Mouse (Mus musculus): ENCODE data around the gene Lars2. TPM values are rescaled to one million over a fixed set of nuclear protein-coding genes. Genes with fewer than 3 reads are reported as not detected.
"Not testable (repeated sequence)": the region's sequence is repeated elsewhere in the genome, so short reads cannot be mapped to it uniquely, and the experiment has no call there.

The Lars2 gene
- polyA plus RNA-seq, 1 experiment from 2014 or later: 591 TPM

- Histone ChIP-seq H3K4me2 (ENCODE audit: low read length) (no peak overlapping the region), H3K4me1 (ENCODE audit: control insufficient read depth, insufficient read depth, low read length) (no peaks in the 10 kb centered on the region; the same call in 1 of the 2 replicates), H3K4me3 (ENCODE audit: low read depth, low read length) (no peak overlapping the region), H3K9me3 (replicated peaks; ENCODE audit: control insufficient read depth, low read length, poor library complexity, severe bottlenecking) (no peaks in the 10 kb centered on the region), H3K36me3 (ENCODE audit: control insufficient read depth, insufficient read depth, low read length) (peaks cover 3% of the 10 kb centered on the region; the same call in 1 of the 2 replicates), H3K9ac (ENCODE audit: low read depth, low read length) (no peak overlapping the region), H3K27me3 (ENCODE audit: control insufficient read depth, insufficient read depth, low read depth, low read length) (no peaks in the 10 kb centered on the region), H3K27ac (ENCODE audit: low read length) (no peak overlapping the region)
- ATAC-seq: no peak
- WGBS: 82% methylated on average over 4 of the region's 4 CpGs
These were observed 63.1 kb downstream of the Lars2 start for GRCm38 (mm10) chr9:123429863-123430262.

- Histone ChIP-seq H3K9ac (ENCODE audit: low read depth, low read length) (no peak overlapping the region), H3K27ac (ENCODE audit: low read length) (no peak overlapping the region), H3K36me3 (ENCODE audit: control insufficient read depth, insufficient read depth, low read length) (peaks cover 3% of the 10 kb centered on the region), H3K4me1 (ENCODE audit: control insufficient read depth, insufficient read depth, low read length) (no peaks in the 10 kb centered on the region; the same call in 1 of the 2 replicates), H3K4me3 (ENCODE audit: low read depth, low read length) (no peak overlapping the region), H3K4me2 (ENCODE audit: low read length) (no peak overlapping the region), H3K9me3 (replicated peaks; ENCODE audit: control insufficient read depth, low read length, poor library complexity, severe bottlenecking) (no peaks in the 10 kb centered on the region), H3K27me3 (ENCODE audit: control insufficient read depth, insufficient read depth, low read depth, low read length) (no peaks in the 10 kb centered on the region)
- ATAC-seq: no peak
These were observed 64.2 kb downstream of the Lars2 start for GRCm38 (mm10) chr9:123430973-123431372.

GRCm38 (mm10) chr9:123438223-123438622 is 71.5 kb downstream of the Lars2 start:
- Histone ChIP-seq H3K9me3 (replicated peaks; ENCODE audit: control insufficient read depth, low read length, poor library complexity, severe bottlenecking) (no peaks in the 10 kb centered on the region), H3K4me3 (ENCODE audit: low read depth, low read length) (no peak overlapping the region), H3K4me1 (ENCODE audit: control insufficient read depth, insufficient read depth, low read length) (no peaks in the 10 kb centered on the region), H3K27ac (ENCODE audit: low read length) (no peak overlapping the region), H3K36me3 (ENCODE audit: control insufficient read depth, insufficient read depth, low read length) (peaks cover 13% of the 10 kb centered on the region), H3K4me2 (ENCODE audit: low read length) (no peak overlapping the region), H3K9ac (ENCODE audit: low read depth, low read length) (no peak overlapping the region), H3K27me3 (ENCODE audit: control insufficient read depth, insufficient read depth, low read depth, low read length) (no peaks in the 10 kb centered on the region)
- no peak for ATAC-seq
- 82% methylated on average over 2 of the region's 2 CpGs for WGBS

GRCm38 (mm10) chr9:123440230-123441058 is 73.7 kb downstream of the Lars2 start:
- Histone ChIP-seq H3K4me2 (ENCODE audit: low read length) (no peak overlapping the region), H3K27ac (ENCODE audit: low read length) (no peak overlapping the region), H3K9ac (ENCODE audit: low read depth, low read length) (no peak overlapping the region), H3K27me3 (ENCODE audit: control insufficient read depth, insufficient read depth, low read depth, low read length) (no peaks in the 10 kb centered on the region), H3K36me3 (ENCODE audit: control insufficient read depth, insufficient read depth, low read length) (peaks cover 16% of the 10 kb centered on the region), H3K4me3 (ENCODE audit: low read depth, low read length) (no peak overlapping the region), H3K9me3 (replicated peaks; ENCODE audit: control insufficient read depth, low read length, poor library complexity, severe bottlenecking) (no peaks in the 10 kb centered on the region), H3K4me1 (ENCODE audit: control insufficient read depth, insufficient read depth, low read length) (no peaks in the 10 kb centered on the region)
- 41% methylated on average over 5 of the region's 5 CpGs for WGBS
- no peak for ATAC-seq

GRCm38 (mm10) chr9:123447101-123447500 is 80.4 kb downstream of the Lars2 start:
- H3K4me2 ChIP-seq (ENCODE audit: low read length); H3K27ac ChIP-seq (ENCODE audit: low read length); H3K4me3 ChIP-seq (ENCODE audit: low read depth, low read length); H3K4me1 ChIP-seq (ENCODE audit: control insufficient read depth, insufficient read depth, low read length); H3K36me3 ChIP-seq (ENCODE audit: control insufficient read depth, insufficient read depth, low read length); H3K27me3 ChIP-seq (ENCODE audit: control insufficient read depth, insufficient read depth, low read depth, low read length); ATAC-seq; H3K9me3 ChIP-seq (replicated peaks; ENCODE audit: control insufficient read depth, low read length, poor library complexity, severe bottlenecking); H3K9ac ChIP-seq (ENCODE audit: low read depth, low read length): not testable (repeated sequence)
- 100% methylated on average over 3 of the region's 3 CpGs for WGBS

- Histone ChIP-seq H3K9ac (ENCODE audit: low read depth, low read length) (no peak overlapping the region), H3K4me1 (ENCODE audit: control insufficient read depth, insufficient read depth, low read length) (no peaks in the 10 kb centered on the region), H3K36me3 (ENCODE audit: control insufficient read depth, insufficient read depth, low read length) (0 out of 2 replicates have a peak, but pooled peaks cover 9% of the 10 kb centered on the region), H3K27ac (ENCODE audit: low read length) (no peak overlapping the region), H3K27me3 (ENCODE audit: control insufficient read depth, insufficient read depth, low read depth, low read length) (no peaks in the 10 kb centered on the region), H3K9me3 (replicated peaks; ENCODE audit: control insufficient read depth, low read length, poor library complexity, severe bottlenecking) (no peaks in the 10 kb centered on the region), H3K4me3 (ENCODE audit: low read depth, low read length) (no peak overlapping the region), H3K4me2 (ENCODE audit: low read length) (no peak overlapping the region)
- ATAC-seq: no peak
These were observed 81.9 kb downstream of the Lars2 start for GRCm38 (mm10) chr9:123448594-123448993.

GRCm38 (mm10) chr9:123450174-123450573 is 83.4 kb downstream of the Lars2 start:
- Histone ChIP-seq H3K36me3 (ENCODE audit: control insufficient read depth, insufficient read depth, low read length) (0 out of 2 replicates have a peak, but pooled peaks cover 6% of the 10 kb centered on the region), H3K27me3 (ENCODE audit: control insufficient read depth, insufficient read depth, low read depth, low read length) (no peaks in the 10 kb centered on the region), H3K4me1 (ENCODE audit: control insufficient read depth, insufficient read depth, low read length) (no peaks in the 10 kb centered on the region), H3K27ac (ENCODE audit: low read length) (no peak overlapping the region), H3K9me3 (replicated peaks; ENCODE audit: control insufficient read depth, low read length, poor library complexity, severe bottlenecking) (no peaks in the 10 kb centered on the region), H3K9ac (ENCODE audit: low read depth, low read length) (no peak overlapping the region), H3K4me2 (ENCODE audit: low read length) (no peak overlapping the region), H3K4me3 (ENCODE audit: low read depth, low read length) (no peak overlapping the region)
- WGBS: 53% methylated on average over 2 of the region's 2 CpGs
- ATAC-seq: peak; percentile 51; the same call in 1 of the 2 replicates

GRCm38 (mm10) chr9:123451772-123452171 is 85.0 kb downstream of the Lars2 start:
- Histone ChIP-seq H3K4me1 (ENCODE audit: control insufficient read depth, insufficient read depth, low read length) (no peaks in the 10 kb centered on the region), H3K27me3 (ENCODE audit: control insufficient read depth, insufficient read depth, low read depth, low read length) (no peaks in the 10 kb centered on the region), H3K36me3 (ENCODE audit: control insufficient read depth, insufficient read depth, low read length) (0 out of 2 replicates have a peak, but pooled peaks cover 6% of the 10 kb centered on the region), H3K9ac (ENCODE audit: low read depth, low read length) (no peak overlapping the region), H3K27ac (ENCODE audit: low read length) (no peak overlapping the region), H3K9me3 (replicated peaks; ENCODE audit: control insufficient read depth, low read length, poor library complexity, severe bottlenecking) (no peaks in the 10 kb centered on the region), H3K4me2 (ENCODE audit: low read length) (no peak overlapping the region), H3K4me3 (ENCODE audit: low read depth, low read length) (no peak overlapping the region)
- ATAC-seq: no peak
- 74% methylated on average over 3 of the region's 3 CpGs for WGBS

Measured in midbrain, embryonic 16.5 days (tissue).